Mouse (Mus musculus): ENCODE measurements around the gene Csnk2a2. TPM values are rescaled to one million over a fixed set of nuclear protein-coding genes. Genes with fewer than 3 reads are reported as not detected.

Csnk2a2 gene
- polyA plus RNA-seq, 1 experiment from 2014 or later = 10.5 TPM

DNA sequence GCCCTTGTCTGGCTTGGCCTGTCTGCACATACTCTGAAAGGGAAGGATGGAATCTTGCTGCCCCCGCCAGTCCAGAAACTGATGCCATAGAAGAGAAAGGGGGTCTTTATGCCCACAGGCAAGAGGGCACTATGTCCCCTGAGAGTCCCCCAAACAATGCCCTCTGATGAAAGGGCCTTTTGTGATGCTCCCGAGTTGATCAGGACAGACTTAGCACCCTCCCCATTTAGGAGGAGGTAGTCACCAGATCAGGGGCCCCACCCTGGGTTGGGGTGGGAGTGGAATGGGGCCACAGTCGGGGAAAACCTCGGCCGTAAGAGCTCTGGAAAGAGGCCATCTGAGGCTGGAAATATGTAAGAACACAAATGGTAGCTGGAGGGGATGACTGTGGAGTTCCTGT lies 92.6 kb downstream of the Csnk2a2 start:
- peak overlapping the region; percentile 11; the same call in 1 of the 2 replicates for H3K27ac ChIP-seq
- H3K9ac ChIP-seq = no peak overlapping the region
- no peaks in the 10 kb centered on the region for H3K36me3 ChIP-seq
- peaks cover 20% of the 10 kb centered on the region for H3K4me1 ChIP-seq (replicated peaks)
- no peaks in the 10 kb centered on the region for H3K27me3 ChIP-seq (replicated peaks)
- WGBS = 53% methylated on average over 5 of the region's 5 CpGs
- no peaks in the 10 kb centered on the region for H3K9me3 ChIP-seq
- H3K4me2 ChIP-seq (replicated peaks) = no peak overlapping the region
- H3K4me3 ChIP-seq (replicated peaks) = no peak overlapping the region
- ATAC-seq = peak; percentile 44; the same call in 1 of the 2 replicates

DNA sequence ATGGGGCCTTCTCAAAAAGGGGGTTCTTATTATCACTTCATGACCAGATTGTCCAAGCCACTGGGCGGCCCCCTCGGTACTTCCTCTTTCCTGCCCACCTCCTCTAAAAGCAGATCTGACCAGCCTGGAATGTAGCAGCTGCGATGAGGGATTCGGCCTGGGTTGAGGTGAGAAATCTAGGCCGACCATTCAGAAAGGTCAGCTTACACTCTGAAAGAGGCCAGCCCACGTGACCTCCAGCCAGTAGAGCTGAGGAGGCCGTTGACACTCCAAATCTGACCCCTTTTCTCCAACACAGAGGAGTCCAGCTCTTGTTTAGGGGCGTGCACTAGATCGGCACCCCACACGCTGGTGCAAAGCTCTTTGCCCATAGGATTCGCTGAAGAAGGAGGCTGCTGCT lies 93.1 kb downstream of the Csnk2a2 start:
- Histone ChIP-seq H3K4me3 (replicated peaks) (no peak overlapping the region), H3K27ac (peak overlapping the region; percentile 11; the same call in 1 of the 2 replicates), H3K36me3 (no peaks in the 10 kb centered on the region), H3K4me1 (replicated peaks) (peaks cover 20% of the 10 kb centered on the region), H3K27me3 (replicated peaks) (no peaks in the 10 kb centered on the region), H3K9ac (no peak overlapping the region), H3K9me3 (no peaks in the 10 kb centered on the region), H3K4me2 (replicated peaks) (no peak overlapping the region)
- WGBS = 61% methylated on average over 11 of the region's 11 CpGs
- no peak for ATAC-seq

Other genes with a start within 250 kb of the Csnk2a2 start
- 0.73 and 0.94 TPM in 2 replicates for gene Cngb1, start 183.5 kb downstream of the Csnk2a2 start, polyA plus RNA-seq (2015; fragmentation: Nextera tagmentation; extraction: Ambion mirVana)
- 0.37 TPM in 1 of 2 replicates, not detected in the other for gene Tepp, start 179.5 kb downstream of the Csnk2a2 start, polyA plus RNA-seq (2015; fragmentation: Nextera tagmentation; extraction: Ambion mirVana)
- gene Zfp319, start 158.1 kb downstream of the Csnk2a2 start, polyA plus RNA-seq (2015; fragmentation: Nextera tagmentation; extraction: Ambion mirVana) = 5.7 and 5.9 TPM in 2 replicates
- gene Usb1, start 157.8 kb downstream of the Csnk2a2 start, polyA plus RNA-seq (2015; fragmentation: Nextera tagmentation; extraction: Ambion mirVana) = 40.1 and 41.2 TPM in 2 replicates
- 13.8 and 14.8 TPM in 2 replicates for gene Mmp15, start 137.8 kb downstream of the Csnk2a2 start, polyA plus RNA-seq (2015; fragmentation: Nextera tagmentation; extraction: Ambion mirVana)
- 114 and 123 TPM in 2 replicates for gene Cfap20, start 55.2 kb downstream of the Csnk2a2 start, polyA plus RNA-seq (2015; fragmentation: Nextera tagmentation; extraction: Ambion mirVana)
- 0.18 and 0.21 TPM in 2 replicates for gene Ccdc113, start 44.0 kb upstream of the Csnk2a2 start, polyA plus RNA-seq (2015; fragmentation: Nextera tagmentation; extraction: Ambion mirVana)
- not detected in 2 replicates for gene Prss54, start 86.3 kb upstream of the Csnk2a2 start, polyA plus RNA-seq (2015; fragmentation: Nextera tagmentation; extraction: Ambion mirVana)
- 13.3 and 16.9 TPM in 2 replicates for gene Gins3, start 143.4 kb upstream of the Csnk2a2 start, polyA plus RNA-seq (2015; fragmentation: Nextera tagmentation; extraction: Ambion mirVana)
- 16.3 and 17.0 TPM in 2 replicates for gene Ndrg4, start 186.9 kb upstream of the Csnk2a2 start, polyA plus RNA-seq (2015; fragmentation: Nextera tagmentation; extraction: Ambion mirVana)
- 19.7 and 24.3 TPM in 2 replicates for gene Setd6, start 225.8 kb upstream of the Csnk2a2 start, polyA plus RNA-seq (2015; fragmentation: Nextera tagmentation; extraction: Ambion mirVana)